Mouse (Mus musculus): ENCODE results near the gene Selenof.

Gene Selenof

DNA sequence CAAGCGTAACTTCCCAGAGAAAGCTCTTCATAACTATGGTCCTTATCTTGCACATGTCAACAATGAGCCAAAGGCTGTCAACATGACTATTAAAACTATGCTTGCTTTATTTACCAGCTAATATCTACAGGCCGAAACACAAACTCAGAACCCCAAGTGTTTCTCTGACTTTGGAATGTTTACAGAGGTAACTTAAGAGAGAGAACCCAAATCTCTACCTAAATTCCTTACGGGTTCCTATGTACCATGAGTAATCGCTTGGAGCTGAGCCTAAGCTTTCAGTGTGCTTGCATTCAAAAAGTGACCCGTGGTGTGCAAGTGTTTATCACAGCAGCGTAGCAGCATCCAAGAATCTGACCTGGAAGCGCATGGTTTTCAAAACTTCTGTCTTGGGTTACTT, 4.9 kb upstream of the Selenof start:
- no peak for DNase-seq

DNA sequence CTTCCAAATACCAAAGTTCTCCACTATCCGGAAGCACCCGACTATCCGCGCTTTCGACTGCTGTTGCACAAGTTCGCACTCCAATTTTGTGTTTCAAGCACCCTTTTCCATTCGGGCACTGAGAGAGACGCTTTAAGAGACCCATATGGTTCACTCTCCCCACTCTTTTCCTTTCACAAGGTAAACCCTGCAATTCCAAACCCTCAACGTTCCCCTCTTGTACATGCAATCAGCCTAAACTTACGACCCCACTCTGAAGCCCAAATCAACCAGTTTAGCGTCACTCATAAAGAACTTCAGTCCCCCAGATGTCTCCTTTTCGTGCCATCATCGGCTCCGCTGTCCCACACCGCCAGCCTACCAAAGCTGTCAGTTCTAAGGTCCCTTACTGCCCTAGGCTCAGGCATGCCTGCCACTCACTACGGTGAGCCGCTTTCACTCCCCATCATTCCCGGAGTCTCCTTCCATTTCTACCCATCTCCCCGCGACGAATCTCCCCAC, 1.2 kb upstream of the Selenof start:
- DNase-seq, result no peak

DNA sequence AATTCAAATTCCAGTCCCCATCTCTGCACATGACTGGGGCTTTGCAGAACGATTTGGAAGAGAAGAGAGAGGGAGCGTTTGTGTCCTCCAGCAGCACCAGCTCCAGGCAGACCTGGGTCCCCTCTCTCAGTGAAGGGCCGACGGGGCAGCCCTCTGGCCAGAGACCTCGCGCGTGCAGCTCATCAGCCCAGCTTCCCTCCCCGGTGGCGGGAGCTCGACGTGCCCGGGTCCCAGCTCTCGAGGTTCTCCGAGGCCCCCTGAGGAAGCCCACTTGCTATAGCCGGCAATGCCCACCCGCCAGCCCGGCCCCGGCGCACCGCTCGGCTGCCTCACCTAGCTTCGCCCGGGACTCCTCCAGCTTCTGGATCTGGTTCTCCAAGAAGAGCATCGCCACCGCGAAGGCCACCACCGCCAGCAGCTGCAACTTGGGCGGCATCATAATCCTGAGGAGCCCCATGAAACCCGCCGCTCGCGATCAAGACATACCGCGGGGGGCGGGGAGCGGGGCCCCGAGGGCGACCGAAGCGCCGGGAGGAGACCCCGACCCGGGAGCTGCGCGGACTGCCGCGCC, 618 bp upstream of the Selenof start:
- no peak for DNase-seq

DNA sequence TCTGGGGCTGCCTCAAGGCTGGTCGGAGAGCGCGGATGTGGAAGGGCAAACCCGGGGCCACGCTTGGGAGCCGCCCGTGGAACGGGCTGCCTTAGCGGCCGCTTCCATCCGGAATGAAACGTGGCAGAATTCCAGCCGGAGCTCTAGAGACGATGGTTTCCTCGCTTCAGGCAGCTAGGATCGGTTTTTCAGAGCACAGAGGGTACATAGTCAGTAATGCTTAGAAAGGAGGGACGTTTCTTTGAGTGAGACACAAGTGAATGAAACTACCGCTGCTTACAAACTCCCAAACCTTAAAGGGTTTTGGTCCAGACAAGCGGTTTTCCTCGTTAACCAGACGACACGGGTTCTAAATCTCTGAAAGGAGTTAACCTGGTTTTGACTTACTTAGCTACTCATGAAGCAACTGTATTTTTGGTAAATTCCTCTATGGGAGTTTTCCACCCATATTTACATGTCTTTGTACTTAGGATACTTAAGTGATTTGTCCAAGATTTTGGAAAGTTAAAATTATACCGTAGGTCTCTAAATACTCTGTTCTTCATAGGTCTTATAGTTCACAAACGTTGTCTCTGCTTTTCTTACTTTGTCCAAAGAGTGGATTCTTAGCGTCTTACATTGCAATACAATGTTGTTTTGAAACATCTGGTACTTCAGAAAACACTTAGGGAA, 848 bp downstream of the Selenof start:
- no peak for DNase-seq

DNA sequence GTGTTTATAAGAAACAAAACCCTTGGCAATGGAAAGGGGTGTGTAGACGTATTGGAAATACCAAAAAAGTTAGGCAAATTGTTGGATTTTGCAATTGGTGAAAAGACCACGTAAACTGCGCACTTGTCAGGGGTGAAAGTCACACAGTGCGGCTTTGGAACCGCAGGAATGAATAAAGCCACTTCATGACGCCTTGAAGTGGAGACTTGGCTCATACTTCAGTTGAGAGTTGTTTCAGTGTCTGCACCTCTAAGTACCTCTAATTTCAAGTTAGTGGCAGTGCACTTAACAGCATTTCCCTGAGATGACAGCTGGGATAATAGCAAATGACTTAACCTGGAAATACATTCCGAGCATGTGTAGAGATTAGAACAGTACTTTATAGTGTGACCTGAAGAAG, 4.2 kb downstream of the Selenof start:
- DNase-seq, result no peak

DNA sequence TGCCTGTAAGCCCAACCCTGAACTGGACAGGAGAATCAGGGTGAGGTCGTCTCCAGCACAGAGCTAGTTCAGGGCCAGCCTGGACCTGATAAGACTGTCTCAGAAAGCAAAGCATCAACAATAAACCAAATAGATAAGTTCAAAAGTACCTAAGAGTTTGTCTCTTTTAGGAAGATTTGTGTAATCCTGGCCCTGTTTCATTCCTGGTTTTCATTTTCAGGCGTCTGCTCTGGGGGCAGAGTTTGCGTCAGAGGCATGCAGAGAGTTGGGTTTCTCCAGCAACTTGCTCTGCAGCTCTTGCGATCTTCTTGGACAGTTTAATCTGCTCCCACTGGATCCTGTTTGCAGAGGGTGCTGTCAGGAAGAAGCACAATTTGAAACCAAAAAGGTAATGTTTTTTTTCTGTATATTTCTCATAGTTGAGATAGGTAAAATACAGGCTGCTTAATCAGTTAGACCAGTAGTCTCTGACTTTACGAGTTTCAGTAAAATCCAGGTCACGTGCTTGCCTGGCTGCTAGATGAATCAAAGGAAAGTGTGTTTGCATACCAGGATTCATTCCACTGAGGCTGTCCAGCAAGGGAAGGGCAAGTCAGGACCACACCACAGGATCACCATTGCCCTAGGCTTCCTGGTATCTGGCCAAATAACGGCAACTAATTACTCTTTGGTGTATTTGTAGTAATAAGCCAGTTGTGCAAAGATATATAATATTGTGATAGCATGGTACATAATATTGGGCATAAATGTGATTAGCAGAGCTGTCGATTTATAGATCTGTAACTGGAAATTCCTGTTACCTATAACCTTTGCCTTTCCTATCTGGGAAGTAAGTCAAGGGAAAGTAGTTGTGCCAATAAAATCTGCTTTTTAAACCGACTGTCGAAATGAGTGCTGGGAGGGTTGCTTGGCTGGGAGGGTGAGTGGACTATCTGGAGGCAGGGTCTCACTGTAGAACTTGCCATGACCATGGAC, 7.5 kb downstream of the Selenof start:
- DNase-seq, result no peak

DNA sequence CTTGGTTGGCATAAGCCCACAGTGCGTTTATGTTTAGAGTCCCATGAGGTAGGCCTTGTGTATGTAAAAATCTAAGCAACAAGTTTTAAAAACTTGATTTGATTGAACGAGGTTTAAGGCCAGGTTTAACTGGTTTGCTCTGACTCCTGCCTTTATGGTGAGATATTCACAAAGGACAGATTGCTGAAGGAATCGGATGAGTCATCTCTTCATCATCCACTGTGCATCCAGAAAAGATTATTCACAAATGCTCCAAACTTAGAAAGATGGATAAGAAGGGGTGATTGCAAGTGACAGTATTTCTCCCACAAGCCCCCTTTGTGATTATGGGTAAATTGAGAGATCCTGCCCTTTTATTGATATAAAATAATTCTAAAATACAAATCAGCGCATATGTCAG, 8.8 kb downstream of the Selenof start:
- no peak for DNase-seq

DNA sequence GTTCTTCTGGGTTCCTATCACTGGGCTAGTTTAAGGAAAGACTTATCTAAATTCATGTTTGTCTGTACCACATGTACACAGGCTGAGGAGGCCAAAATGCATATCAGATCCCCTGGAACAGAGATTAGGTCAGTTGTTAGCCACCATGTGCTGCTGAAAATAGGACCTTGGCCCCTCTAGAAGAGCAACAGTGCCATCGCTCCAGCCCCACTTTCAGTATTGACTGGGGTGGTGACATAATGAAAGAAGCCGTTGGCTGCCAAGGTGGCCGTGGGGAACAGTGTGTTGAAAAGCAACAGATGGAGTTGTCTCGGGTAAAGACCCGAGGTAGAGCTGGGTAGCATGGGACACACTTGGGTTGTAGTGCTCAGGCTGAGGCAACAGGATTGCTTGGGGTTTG, 9.7 kb downstream of the Selenof start:
- DNase-seq, result no peak

DNA sequence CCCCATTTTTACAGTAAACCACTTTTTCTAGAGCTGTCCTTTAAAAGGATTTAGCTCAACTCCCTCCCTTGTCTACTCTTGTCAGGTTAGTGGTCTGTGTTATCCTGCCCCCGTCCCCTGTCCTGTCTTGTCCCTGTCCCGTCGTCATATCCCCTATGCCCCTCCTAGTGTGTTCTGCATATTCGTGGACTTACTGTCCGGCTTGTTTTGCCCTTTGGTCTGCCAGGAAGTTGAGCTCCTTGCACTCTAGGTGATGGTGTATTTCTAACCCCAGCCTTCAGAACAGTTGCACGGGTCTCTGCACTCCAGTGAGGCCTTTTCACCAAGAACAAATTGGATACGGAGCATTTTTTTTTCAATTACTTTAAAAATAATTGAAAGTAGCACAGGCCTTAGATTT, 10.2 kb downstream of the Selenof start:
- DNase-seq, result no peak

DNA sequence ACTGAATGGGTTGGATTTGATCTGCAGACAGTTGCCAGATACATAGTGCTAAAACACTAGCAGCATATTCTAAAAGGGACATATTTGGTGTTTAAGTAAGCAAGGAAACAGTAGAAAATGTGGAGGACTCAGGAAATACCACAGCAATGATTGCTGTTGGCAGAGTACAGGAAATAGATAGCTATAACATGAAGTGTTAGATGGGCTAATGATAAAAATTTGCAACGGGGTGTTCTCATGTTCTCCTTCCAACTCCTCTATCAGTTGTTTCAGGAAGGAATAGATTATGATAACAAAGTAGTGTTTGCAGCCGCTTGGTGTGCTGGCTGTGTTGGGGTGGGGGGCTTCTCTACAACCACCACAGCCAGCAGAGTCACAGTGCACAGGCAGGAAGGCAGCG, 11.7 kb downstream of the Selenof start:
- no peak for DNase-seq

DNA sequence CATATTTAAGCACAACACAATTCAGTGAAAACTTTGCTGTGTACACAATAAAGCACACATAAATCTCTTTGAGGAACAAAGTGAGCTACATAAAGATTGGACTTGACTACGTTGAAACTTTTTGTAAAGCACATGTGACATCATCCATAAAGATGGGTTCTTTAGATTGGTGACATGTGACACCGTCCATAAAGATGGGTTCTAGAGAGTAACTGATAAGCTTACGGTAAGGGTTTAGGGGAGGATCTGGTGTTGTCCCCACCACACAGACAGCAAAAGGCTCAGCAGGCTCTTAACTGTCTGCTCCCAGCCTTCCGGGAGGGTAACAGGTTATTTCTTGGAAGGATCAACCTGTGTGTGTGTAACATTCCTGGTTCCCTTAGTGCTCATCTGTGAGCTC, 12.2 kb downstream of the Selenof start:
- DNase-seq, result no peak

DNA sequence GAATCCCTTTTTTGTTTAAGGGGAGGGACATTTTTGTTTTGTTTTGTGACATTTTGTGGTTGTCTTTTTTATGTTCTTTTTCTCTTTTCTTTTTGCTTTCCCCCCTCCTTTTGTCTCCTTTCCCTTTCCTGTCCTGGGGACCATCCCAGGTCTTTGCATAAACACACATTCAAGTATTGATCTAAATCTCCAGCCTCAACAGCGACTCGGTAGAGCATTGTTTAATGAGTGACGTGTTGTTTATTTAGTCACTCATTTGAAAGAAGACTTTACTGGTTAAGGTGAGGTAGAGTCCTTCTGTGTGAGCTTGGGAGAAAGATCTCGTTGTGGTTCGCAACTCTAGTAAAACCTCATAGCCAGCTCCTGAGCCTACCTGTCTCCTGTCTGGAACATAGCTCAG, 13.7 kb downstream of the Selenof start:
- no peak for DNase-seq

DNA sequence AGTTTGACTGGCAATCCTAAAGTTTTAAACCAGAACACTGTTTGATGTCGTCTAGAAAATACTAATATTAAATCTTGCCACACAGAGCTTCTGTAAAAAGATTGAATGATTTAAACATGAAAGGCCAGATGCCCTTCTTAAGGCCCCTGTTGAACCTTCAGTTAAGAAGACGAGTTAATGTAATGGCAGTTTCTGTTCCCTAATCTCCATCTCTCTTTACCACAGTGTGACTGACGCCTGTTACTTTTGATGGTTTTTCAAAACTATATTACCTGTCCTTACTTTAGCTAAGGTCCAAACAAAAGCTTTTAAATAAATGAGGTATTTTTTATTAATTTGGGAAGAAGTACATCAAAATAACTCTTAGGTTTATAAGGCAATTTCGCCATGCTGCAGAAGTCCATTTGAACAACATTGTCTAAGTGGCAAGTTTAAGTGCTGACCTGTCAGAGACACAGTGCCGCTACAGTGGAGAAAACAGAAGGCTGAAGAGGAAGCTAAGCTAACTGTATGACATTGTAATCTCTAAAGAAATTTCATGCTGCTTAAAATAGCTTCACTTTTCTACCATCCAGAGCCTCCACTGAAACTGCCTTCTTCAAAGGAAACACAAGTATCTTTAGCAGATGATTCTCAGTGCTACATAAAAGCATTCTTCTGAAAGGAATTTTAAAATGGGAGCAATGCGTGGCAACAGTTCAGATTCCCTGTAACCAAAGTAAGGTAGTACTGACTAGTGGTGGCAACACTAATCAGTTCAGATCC, 14.9 kb downstream of the Selenof start:
- no peak for DNase-seq

DNA sequence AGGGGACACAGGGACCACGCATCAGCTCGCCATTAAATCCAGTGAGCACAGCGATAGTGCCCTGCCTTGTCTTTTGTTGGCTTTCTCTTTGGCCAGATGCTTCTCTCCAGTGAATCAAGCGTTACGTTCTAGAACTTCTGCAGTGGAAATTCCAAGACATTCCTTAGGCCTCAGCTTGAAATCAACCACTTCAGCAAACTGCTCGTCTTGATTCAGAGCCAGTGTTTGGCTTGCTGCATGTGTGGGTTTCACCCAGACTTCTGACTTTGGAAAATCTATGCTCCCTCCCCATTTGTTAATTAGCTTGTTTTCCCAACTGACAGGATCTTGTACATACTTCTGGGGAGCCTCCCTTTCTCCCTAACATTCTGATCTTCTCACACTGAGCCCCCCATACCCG, 16.6 kb downstream of the Selenof start:
- DNase-seq, result no peak

DNA sequence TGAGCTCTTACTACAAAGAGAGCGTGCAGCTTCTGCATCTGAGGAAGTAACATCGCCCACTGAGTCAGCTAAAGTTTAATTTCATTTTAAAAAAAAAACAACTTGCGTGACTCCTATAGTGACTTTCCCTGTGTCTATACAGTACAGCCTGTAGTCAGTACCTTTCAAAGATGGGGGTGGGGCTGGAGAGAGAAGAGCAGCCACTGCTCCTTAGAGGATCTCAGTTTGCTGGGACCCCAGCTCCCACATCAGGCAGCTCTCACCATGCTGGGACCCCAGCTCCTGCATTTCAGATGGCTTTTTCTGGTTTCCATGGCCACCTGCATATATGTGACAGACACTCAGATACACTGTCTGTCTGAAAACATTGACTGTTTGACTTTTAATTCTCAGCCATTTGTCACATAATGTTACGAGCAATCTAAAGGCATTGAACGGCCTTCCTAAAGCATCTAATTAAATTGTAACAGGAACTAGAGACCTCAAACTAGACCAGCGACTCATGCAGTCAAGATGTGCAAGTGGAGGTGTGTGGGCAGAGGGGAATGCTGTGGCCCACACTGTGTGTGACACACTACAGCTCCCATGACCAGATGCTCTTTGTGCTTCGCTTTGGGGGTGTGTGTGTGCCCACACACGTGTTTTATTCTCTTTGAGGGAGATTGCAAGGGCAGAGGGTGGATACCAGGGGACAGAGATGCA, 19.2 kb downstream of the Selenof start:
- DNase-seq, result no peak

DNA sequence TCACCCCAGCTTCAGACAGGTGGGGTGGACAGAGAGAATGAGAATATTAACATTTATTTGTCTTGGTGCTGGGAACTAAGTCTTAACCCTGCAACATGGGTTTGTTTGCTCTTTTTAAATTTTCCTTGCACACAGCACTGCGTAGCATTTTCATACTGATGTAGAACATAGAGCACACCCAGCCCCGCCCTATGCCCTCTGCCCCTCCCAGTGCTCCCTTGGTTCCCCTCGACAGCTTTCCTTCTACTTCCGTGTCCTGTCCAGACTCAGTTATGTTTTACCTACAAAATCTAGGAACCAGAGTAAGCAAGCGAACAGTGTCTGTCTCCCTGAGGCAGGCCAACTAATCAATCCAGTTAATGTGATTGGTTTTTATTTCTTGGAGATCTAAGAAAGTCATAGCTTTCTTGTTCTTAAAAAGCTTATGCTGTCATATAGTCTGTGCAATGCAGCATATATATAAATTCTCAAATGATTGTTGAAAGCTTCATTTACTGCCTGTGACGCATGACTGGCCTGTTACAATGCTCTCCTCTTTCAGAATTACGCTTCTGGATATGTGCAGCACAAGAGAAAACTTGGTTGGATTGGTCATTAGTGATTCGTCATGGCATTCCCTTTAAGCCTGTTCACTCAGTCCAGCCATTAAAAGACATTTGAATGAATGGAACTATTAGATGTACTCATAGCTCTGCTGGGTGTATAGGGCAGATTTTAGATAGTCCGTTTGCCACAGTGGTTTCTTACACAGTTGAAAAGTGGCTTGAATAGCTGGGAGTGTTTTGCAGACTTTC, 23.1 kb downstream of the Selenof start:
- DNase-seq, result no peak

DNA sequence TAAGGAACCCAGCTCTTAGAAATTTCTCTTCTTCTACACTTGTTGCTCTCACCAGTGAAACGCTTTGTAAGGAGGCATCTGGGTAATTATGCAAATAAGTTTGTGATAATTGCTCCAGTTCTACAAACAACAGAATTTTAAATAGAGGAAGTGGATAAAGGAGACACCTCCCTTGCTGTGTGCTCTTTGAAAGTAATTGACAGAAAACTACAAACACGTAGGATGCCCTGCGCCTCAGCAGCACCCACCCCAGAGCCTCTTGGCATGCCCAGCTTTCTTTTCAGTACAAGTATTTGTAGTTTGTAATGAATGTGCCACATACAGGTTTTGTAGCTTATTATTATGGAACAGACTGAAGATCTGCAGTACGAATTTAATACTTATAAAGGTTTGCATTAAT, 27.0 kb downstream of the Selenof start:
- no peak for DNase-seq

DNA sequence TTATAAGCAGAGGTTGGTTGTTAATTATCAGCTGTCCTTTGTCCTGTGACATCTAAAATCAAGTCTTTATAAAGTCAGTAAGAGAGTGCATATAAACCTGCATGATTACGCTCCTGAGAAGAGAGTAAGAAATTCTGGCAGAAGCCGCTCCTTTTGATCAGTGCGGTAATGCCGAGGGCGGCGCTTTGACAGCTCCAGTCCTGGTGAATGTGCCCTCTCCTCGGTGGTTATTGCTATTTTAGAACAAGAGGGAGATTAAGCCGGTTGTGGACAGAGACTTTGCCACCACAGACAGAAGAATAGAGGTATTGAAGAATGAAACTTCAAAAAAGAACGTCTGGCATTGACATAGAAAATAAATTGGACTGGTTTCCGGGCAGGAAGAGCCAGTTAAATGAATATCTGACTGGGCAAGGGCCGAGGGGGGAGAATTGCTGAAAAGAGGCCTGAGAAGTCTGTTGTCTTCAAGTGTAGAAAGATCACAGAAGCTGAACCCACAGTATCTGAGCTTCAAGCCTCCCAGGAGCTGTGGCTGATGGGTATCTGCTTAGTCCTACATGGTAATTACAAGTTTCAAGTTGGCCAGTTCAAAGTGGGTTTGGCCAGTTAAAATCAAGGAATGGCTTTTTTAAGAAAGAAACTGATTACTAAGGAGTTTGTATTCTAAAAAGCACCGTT, 27.8 kb downstream of the Selenof start:
- DNase-seq, result no peak

DNA sequence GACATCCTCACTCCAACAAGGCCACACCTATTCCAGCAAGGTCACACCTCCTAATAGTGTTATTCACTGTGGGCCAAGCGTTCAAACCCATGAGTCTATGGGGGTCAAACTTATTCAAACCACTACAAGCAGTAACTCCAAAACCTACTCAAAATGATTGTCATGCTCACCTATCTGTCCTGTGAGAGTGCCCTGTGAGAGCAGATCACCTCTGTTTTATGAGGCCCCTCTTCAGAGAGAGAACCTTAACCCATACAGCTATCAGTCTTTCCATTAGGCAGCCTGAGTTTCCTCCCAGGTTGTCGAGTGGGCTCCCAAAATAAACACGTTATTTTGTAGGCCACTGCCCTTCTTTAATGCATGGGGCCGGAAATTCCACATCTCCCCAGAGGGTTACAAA, 32.3 kb downstream of the Selenof start:
- no peak for DNase-seq

DNA sequence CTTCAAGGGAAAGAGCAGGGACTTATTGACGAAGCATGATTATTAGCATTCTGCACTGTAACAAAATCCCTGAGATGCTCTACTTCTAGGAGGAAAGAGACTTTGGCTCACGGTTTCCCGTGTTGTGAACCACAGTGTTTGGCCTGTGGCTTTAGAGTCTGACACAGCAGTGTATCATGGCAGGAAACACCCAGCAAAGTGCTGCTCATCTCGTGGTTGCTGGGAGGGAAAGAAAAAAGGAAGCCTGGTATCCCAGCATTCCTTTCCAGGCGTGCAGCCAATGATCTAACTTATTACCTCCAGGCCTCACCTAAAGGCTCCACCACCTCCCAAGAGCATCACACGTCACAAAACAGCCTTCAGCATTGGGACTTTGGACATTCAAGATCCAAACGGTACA, 32.7 kb downstream of the Selenof start:
- DNase-seq, result no peak

DNA sequence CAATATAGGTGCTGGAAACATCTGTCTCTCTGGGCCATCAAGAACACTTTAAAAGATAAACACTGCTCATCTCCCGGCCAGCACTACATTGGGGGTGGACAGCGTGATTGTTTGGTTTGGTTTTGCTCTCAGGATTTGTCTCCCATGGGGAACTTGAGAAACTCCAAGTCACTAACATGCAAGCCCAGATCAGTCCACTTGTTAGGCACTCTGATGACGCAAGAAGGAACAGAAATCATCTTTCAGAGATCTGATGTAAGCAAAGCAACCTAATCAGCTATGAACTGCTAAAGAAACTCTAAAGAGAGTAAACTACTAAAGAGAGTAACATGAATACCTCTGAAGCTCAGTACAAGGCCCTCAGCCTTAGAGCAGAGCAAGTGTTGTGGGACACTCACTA, 33.5 kb downstream of the Selenof start:
- no peak for DNase-seq
